Mouse (Mus musculus) testis, adult 2 months (tissue): Measurements from ENCODE around the gene Nol10.

ENCODE experiments used
- CTCF ChIP-seq: fragments of 200-500 bp; IDR thresholded peaks from 2 replicates; pipeline ENCODE4 v1.5.1; 2012; ENCODE audit warnings: low read depth, mild to moderate bottlenecking, inconsistent platforms, low read length, moderate library complexity; ENCODE audit not compliant: control insufficient read depth, insufficient read depth, insufficient replicate concordance
- POLR2A ChIP-seq: fragments of 200-500 bp; IDR thresholded peaks from 2 replicates; pipeline ENCODE4 v1.6.1; 2012; ENCODE audit warnings: low read depth, mild to moderate bottlenecking, inconsistent platforms, low read length, moderate library complexity; ENCODE audit not compliant: control insufficient read depth

DNA sequence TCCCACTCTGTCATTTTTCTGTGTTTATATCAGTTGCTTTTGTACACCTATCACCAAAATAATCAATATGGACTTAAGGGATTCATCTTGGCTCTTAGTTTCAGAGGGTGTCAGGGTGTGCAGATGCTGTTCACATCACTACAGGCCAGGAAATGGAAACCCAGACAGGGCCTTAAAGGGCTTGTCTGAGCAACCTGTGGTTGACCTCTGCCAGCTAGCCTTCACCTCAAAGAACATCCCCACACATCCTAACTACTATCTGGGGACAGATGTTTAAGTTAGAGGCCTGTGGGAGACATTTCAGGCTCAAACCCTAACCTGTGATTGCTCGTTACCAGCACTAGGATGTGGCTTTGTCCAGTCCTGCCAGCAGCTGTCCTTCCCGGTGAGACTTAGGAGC, 82.3 kb downstream of the Nol10 start:
- TF ChIP-seq CTCF (no peak), POLR2A (no peak)
